ENCODE assay signal across 11 mouse cellular contexts in the genomic region with DNA sequence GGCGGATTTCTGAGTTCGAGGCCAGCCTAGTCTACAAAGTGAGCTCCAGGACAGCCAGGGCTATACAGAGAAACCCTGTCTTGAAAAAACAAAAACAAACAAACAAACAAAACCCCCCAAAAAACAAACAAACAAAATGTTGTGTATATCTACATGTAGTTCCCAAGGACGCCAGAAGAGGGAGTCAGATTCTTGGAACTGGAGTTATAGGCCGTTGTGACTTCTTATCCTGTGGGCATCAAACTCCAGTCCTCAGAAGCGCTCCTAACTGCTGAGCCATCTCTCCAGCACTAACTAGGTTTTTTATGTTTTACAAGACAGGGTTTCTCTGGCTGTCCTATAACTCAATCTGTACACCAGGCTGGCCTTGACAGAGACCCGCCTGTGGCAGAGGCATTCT. TPM values are rescaled to one million over a fixed set of nuclear protein-coding genes. Genes with fewer than 3 reads are reported as not detected.
DNase-seq lines count a peak whose midpoint lies in the region; ATAC-seq and TF ChIP-seq lines count a peak whose summit lies in the region.
"Had no signal": no experiment of that assay in that cellular context is flagged by ENCODE, and none has a peak within 500 bp of the region (broad histone marks: within the 10 kb centered on the region; RNA-seq: fewer than 3 reads in every experiment).

No protein-coding gene starts in this region.

- no peaks in the 10 kb centered on the region for H3K27me3 ChIP-seq in hindbrain, postnatal 0 days (ENCODE audit: insufficient read depth, low read length)
- H3K27me3 ChIP-seq in hindbrain, embryonic 13.5 days, result no peaks in the 10 kb centered on the region

- ATAC-seq in CD4-positive, CD25-positive, alpha-beta regulatory T cell, adult 4 months, result no peak
- ATAC-seq in hindbrain, postnatal 0 days, result no peak
- no peak for ATAC-seq in hindbrain, embryonic 13.5 days (ENCODE audit: low FRiP score)
- ATAC-seq in activated CD4-positive, CD25-positive, alpha-beta regulatory T cell, adult 4 months, result no peak

- WGBS in hindbrain, postnatal 0 days, result 59% methylated on average over 6 of the region's 6 CpGs
- WGBS in hindbrain, embryonic 13.5 days, result 54% methylated on average over 6 of the region's 6 CpGs

- H3K4me3 ChIP-seq in hindbrain, postnatal 0 days (ENCODE audit: low read length), result no peak overlapping the region
- H3K4me3 ChIP-seq in hindbrain, embryonic 13.5 days, result no peak overlapping the region
- H3K4me3 ChIP-seq: midbrain, embryonic 10.5 days had no signal

- peak; percentile 62 for DNase-seq in CD4-positive, CD25-positive, alpha-beta regulatory T cell, adult 2 months (ENCODE audit: low read depth, low spot score)
- peak; percentile 73 for DNase-seq in hindbrain, postnatal 0 days (ENCODE audit: low spot score)
- peak; percentile 34 to 44 for DNase-seq in B cell, adult 2 months
- DNase-seq in cerebellum, postnatal 14 days, result peak; percentile 74 to 79
- DNase-seq in thymus, postnatal 0 days (ENCODE audit: low spot score), result no peak

- TF ChIP-seq CTCF in hindbrain, postnatal 0 days (IDR thresholded peaks at IDR 0.05; ENCODE audit: low read depth), result peak; percentile 63

- no peak overlapping the region for H3K4me2 ChIP-seq in hindbrain, postnatal 0 days (ENCODE audit: low read depth, low read length)
- H3K4me2 ChIP-seq in hindbrain, embryonic 13.5 days, result no peak overlapping the region

- no peaks in the 10 kb centered on the region for H3K4me1 ChIP-seq in hindbrain, postnatal 0 days (ENCODE audit: insufficient read depth, low read length)
- H3K4me1 ChIP-seq in hindbrain, embryonic 13.5 days (replicated peaks), result 0 out of 2 replicates have a peak, but pooled peaks cover 5% of the 10 kb centered on the region
- H3K4me1 ChIP-seq: midbrain, embryonic 10.5 days had no signal

- peaks cover 14% of the 10 kb centered on the region; the same call in 1 of the 2 replicates for H3K36me3 ChIP-seq in hindbrain, postnatal 0 days (ENCODE audit: insufficient read depth, low read length)
- peaks cover 42% of the 10 kb centered on the region for H3K36me3 ChIP-seq in hindbrain, embryonic 13.5 days

- no peak overlapping the region for H3K9ac ChIP-seq in hindbrain, postnatal 0 days (replicated peaks; ENCODE audit: low read length)
- no peak overlapping the region for H3K9ac ChIP-seq in hindbrain, embryonic 13.5 days

- H3K9me3 ChIP-seq in hindbrain, postnatal 0 days (ENCODE audit: low read length), result no peaks in the 10 kb centered on the region
- H3K9me3 ChIP-seq in hindbrain, embryonic 13.5 days, result no peaks in the 10 kb centered on the region
- H3K9me3 ChIP-seq: midbrain, embryonic 10.5 days had no signal

- no peak overlapping the region for H3K27ac ChIP-seq in hindbrain, postnatal 0 days
- no peak overlapping the region for H3K27ac ChIP-seq in hindbrain, embryonic 13.5 days
- H3K27ac ChIP-seq: midbrain, embryonic 10.5 days had no signal

RNA-seq across cellular contexts. Expression of a gene that starts 2.9 kb away (rescaled TPM):
- 1 to 10 TPM; 1.5 to 2.4 TPM for polyA plus RNA-seq in CD4-positive, CD25-positive, alpha-beta regulatory T cell, adult 4 months (2017; shearing (Covaris generic))
- 0.16 and 0.40 TPM in 2 replicates for total RNA-seq in hindbrain, postnatal 0 days (2014; rRNA removed)
- polyA plus RNA-seq in hindbrain, postnatal 0 days (2015; fragmentation: Nextera tagmentation; extraction: Ambion mirVana), result 0.64 and 1.1 TPM in 2 replicates
- polyA plus RNA-seq in hindbrain, embryonic 13.5 days (2015; fragmentation: Nextera tagmentation; extraction: Ambion mirVana), result 1.0 and 1.5 TPM in 2 replicates
- polyA plus RNA-seq in activated CD4-positive, CD25-positive, alpha-beta regulatory T cell, adult 4 months (2017; shearing (Covaris generic)), result not detected
- polyA plus RNA-seq in thymus, postnatal 0 days (2015; fragmentation: Nextera tagmentation; extraction: Ambion mirVana), result 4.4 and 4.7 TPM in 2 replicates

RNA-seq across cellular contexts. Expression of a gene that starts 11.6 kb away (rescaled TPM):
- polyA plus RNA-seq in CD4-positive, CD25-positive, alpha-beta regulatory T cell, adult 4 months (2017; shearing (Covaris generic)), result 1 to 10 TPM; 2.9 to 3.8 TPM
- 0.75 and 2.9 TPM in 2 replicates for total RNA-seq in hindbrain, postnatal 0 days (2014; rRNA removed)
- polyA plus RNA-seq in hindbrain, postnatal 0 days (2015; fragmentation: Nextera tagmentation; extraction: Ambion mirVana), result 4.0 and 4.4 TPM in 2 replicates
- 4.5 and 5.1 TPM in 2 replicates for polyA plus RNA-seq in hindbrain, embryonic 13.5 days (2015; fragmentation: Nextera tagmentation; extraction: Ambion mirVana)
- 1 to 10 TPM; 4.9 to 6.3 TPM for polyA plus RNA-seq in activated CD4-positive, CD25-positive, alpha-beta regulatory T cell, adult 4 months (2017; shearing (Covaris generic))
- 25.7 and 26.5 TPM in 2 replicates for polyA plus RNA-seq in thymus, postnatal 0 days (2015; fragmentation: Nextera tagmentation; extraction: Ambion mirVana)

RNA-seq across cellular contexts. Expression of a gene that starts 11.7 kb away (rescaled TPM):
- 1 to 10 TPM; 1.4 to 1.6 TPM for polyA plus RNA-seq in CD4-positive, CD25-positive, alpha-beta regulatory T cell, adult 4 months (2017; shearing (Covaris generic))
- 0.78 and 1.6 TPM in 2 replicates for total RNA-seq in hindbrain, postnatal 0 days (2014; rRNA removed)
- polyA plus RNA-seq in hindbrain, postnatal 0 days (2015; fragmentation: Nextera tagmentation; extraction: Ambion mirVana), result 0.58 and 0.76 TPM in 2 replicates
- polyA plus RNA-seq in hindbrain, embryonic 13.5 days (2015; fragmentation: Nextera tagmentation; extraction: Ambion mirVana), result 0.56 and 1.8 TPM in 2 replicates
- polyA plus RNA-seq in activated CD4-positive, CD25-positive, alpha-beta regulatory T cell, adult 4 months (2017; shearing (Covaris generic)), result under 1 TPM; 0.61 to 0.65 TPM
- 0.69 and 0.95 TPM in 2 replicates for polyA plus RNA-seq in thymus, postnatal 0 days (2015; fragmentation: Nextera tagmentation; extraction: Ambion mirVana)

RNA-seq across cellular contexts. Expression of a gene that starts 30.1 kb away (rescaled TPM):
- polyA plus RNA-seq in CD4-positive, CD25-positive, alpha-beta regulatory T cell, adult 4 months (2017; shearing (Covaris generic)), result 10 to 100 TPM; 64.5 to 84.5 TPM
- 75.1 and 81.1 TPM in 2 replicates for total RNA-seq in hindbrain, postnatal 0 days (2014; rRNA removed)
- polyA plus RNA-seq in hindbrain, postnatal 0 days (2015; fragmentation: Nextera tagmentation; extraction: Ambion mirVana), result 48.2 and 49.1 TPM in 2 replicates
- polyA plus RNA-seq in hindbrain, embryonic 13.5 days (2015; fragmentation: Nextera tagmentation; extraction: Ambion mirVana), result 54.2 and 54.4 TPM in 2 replicates
- 10 to 100 TPM; 58.9 to 62.2 TPM for polyA plus RNA-seq in activated CD4-positive, CD25-positive, alpha-beta regulatory T cell, adult 4 months (2017; shearing (Covaris generic))
- 86.3 and 91.9 TPM in 2 replicates for polyA plus RNA-seq in thymus, postnatal 0 days (2015; fragmentation: Nextera tagmentation; extraction: Ambion mirVana)

RNA-seq across cellular contexts. Expression of a gene that starts 46.4 kb away (rescaled TPM):
- under 1 TPM in 1 of 2 experiments, not detected in 1; 0.58 TPM for polyA plus RNA-seq in CD4-positive, CD25-positive, alpha-beta regulatory T cell, adult 4 months (2017; shearing (Covaris generic))
- total RNA-seq in hindbrain, postnatal 0 days (2014; rRNA removed), result 1.7 and 3.2 TPM in 2 replicates
- 3.6 and 5.1 TPM in 2 replicates for polyA plus RNA-seq in hindbrain, postnatal 0 days (2015; fragmentation: Nextera tagmentation; extraction: Ambion mirVana)
- 3.3 and 3.7 TPM in 2 replicates for polyA plus RNA-seq in hindbrain, embryonic 13.5 days (2015; fragmentation: Nextera tagmentation; extraction: Ambion mirVana)
- under 1 TPM in 1 of 2 experiments, not detected in 1; 0.99 TPM for polyA plus RNA-seq in activated CD4-positive, CD25-positive, alpha-beta regulatory T cell, adult 4 months (2017; shearing (Covaris generic))
- polyA plus RNA-seq in thymus, postnatal 0 days (2015; fragmentation: Nextera tagmentation; extraction: Ambion mirVana), result 0.26 and 0.44 TPM in 2 replicates
- polyA plus RNA-seq: C2C12; gonadal fat pad, adult 2 months had no signal
